Mouse (Mus musculus): ENCODE measurements around the gene Kcnn3.

The Kcnn3 gene

GRCm38 (mm10) chr3:89617360-89617759, 97.4 kb downstream of the Kcnn3 start:
- DNase-seq, result no peak

GRCm38 (mm10) chr3:89622825-89623224, 102.9 kb downstream of the Kcnn3 start:
- no peak for DNase-seq

GRCm38 (mm10) chr3:89623531-89623930, 103.6 kb downstream of the Kcnn3 start:
- DNase-seq, result no peak

- DNase-seq, result no peak
These were observed 104.0 kb downstream of the Kcnn3 start for GRCm38 (mm10) chr3:89624001-89624400.

GRCm38 (mm10) chr3:89624814-89625445, 105.0 kb downstream of the Kcnn3 start:
- no peak for DNase-seq

GRCm38 (mm10) chr3:89626556-89626955, 106.6 kb downstream of the Kcnn3 start:
- DNase-seq, result no peak

GRCm38 (mm10) chr3:89629811-89630210, 109.8 kb downstream of the Kcnn3 start:
- DNase-seq, result no peak

GRCm38 (mm10) chr3:89631750-89632149, 111.8 kb downstream of the Kcnn3 start:
- DNase-seq, result peak in 1 of 2 experiments; percentile 18

GRCm38 (mm10) chr3:89633531-89633930, 113.6 kb downstream of the Kcnn3 start:
- DNase-seq, result no peak

- DNase-seq, result peak in 1 of 2 experiments; percentile 9
These were observed 114.0 kb downstream of the Kcnn3 start for GRCm38 (mm10) chr3:89633941-89634340.

GRCm38 (mm10) chr3:89640804-89641203, 120.8 kb downstream of the Kcnn3 start:
- no peak for DNase-seq

- no peak for DNase-seq
These were observed 123.4 kb downstream of the Kcnn3 start for GRCm38 (mm10) chr3:89643391-89643790.

GRCm38 (mm10) chr3:89646813-89647255, 126.9 kb downstream of the Kcnn3 start:
- peak; percentile 15 to 53 for DNase-seq

GRCm38 (mm10) chr3:89647268-89647874, 127.4 kb downstream of the Kcnn3 start:
- no peak for DNase-seq

GRCm38 (mm10) chr3:89649890-89650289, 129.9 kb downstream of the Kcnn3 start:
- DNase-seq, result no peak

GRCm38 (mm10) chr3:89653231-89653954, 133.4 kb downstream of the Kcnn3 start:
- DNase-seq, result no peak

GRCm38 (mm10) chr3:89657092-89657491, 137.1 kb downstream of the Kcnn3 start:
- DNase-seq, result no peak

GRCm38 (mm10) chr3:89658457-89658856, 138.5 kb downstream of the Kcnn3 start:
- DNase-seq, result no peak

- DNase-seq, result no peak
These were observed 140.1 kb downstream of the Kcnn3 start for GRCm38 (mm10) chr3:89659938-89660620.

GRCm38 (mm10) chr3:89664808-89665207, 144.8 kb downstream of the Kcnn3 start:
- no peak for DNase-seq

GRCm38 (mm10) chr3:89667131-89667530, 147.2 kb downstream of the Kcnn3 start:
- DNase-seq, result peak in 1 of 2 experiments; percentile 10

- DNase-seq, result no peak
These were observed 151.4 kb downstream of the Kcnn3 start for GRCm38 (mm10) chr3:89671334-89671733.

Measured in lung, adult 18-20 months (tissue).